Mouse (Mus musculus) left cerebral cortex, postnatal 4 days (tissue): ENCODE measurements around the gene Slc25a39. TPM values are rescaled to one million over a fixed set of nuclear protein-coding genes. Genes with fewer than 3 reads are reported as not detected.

Experiments
- DNase-seq: peaks from one replicate; pipeline ENCODE4 v3.0.0-alpha.2; 2022
- intact Hi-C: fragments of 180-260 bp; cut with DNase I; formaldehyde crosslinking; loops from one replicate; pipeline ENCODE4 v1.15.1; 2025
- total RNA-seq, 2 experiments: library from RNA; stranded (reverse); gene quantifications; 2 replicates each; pipeline ENCODE4 v1.2.3; 2021

Slc25a39 gene
- total RNA-seq, 2 experiments from 2014 or later = 57.2 to 58.8 TPM

GRCm38 (mm10) chr11:102437120-102438061, 29.6 kb upstream of the Slc25a39 start:
- peak; percentile 76 for DNase-seq
- intact Hi-C loops = no loop called here

- no peak for DNase-seq
These were observed 28.7 kb upstream of the Slc25a39 start for GRCm38 (mm10) chr11:102436471-102436790.

GRCm38 (mm10) chr11:102435754-102436470, 28.2 kb upstream of the Slc25a39 start:
- intact Hi-C loops = no loop called here
- no peak for DNase-seq

More at GRCm38 (mm10) chr11:102436471-102436790, 28.7 kb upstream of the Slc25a39 start:
- intact Hi-C loops = no loop called here

GRCm38 (mm10) chr11:102434816-102435705, 27.3 kb upstream of the Slc25a39 start:
- DNase-seq = no peak
- intact Hi-C loops = loop anchor here (5.0 kb wide), 1 partner anchor 138 kb away; the partner anchor contains the start of gene Atxn7l3

- intact Hi-C loops = loop anchor here (5.0 kb wide), 1 partner anchor 137 kb away; the partner anchor contains the start of gene Atxn7l3
- peak; percentile 90 for DNase-seq
These were observed 26.7 kb upstream of the Slc25a39 start for GRCm38 (mm10) chr11:102434406-102434805.

GRCm38 (mm10) chr11:102433866-102434265, 26.1 kb upstream of the Slc25a39 start:
- no peak for DNase-seq
- intact Hi-C loops = loop anchor here (5.0 kb wide), 1 partner anchor 137 kb away; the partner anchor contains the start of gene Atxn7l3

- DNase-seq = peak; percentile 77
- intact Hi-C loops = loop anchor here (5.0 kb wide), 1 partner anchor 136 kb away; the partner anchor contains the start of gene Atxn7l3
These were observed 25.1 kb upstream of the Slc25a39 start for GRCm38 (mm10) chr11:102432896-102433295.

- DNase-seq = no peak
- intact Hi-C loops = loop anchor here (5.0 kb wide), 1 partner anchor 135 kb away; the partner anchor contains the start of gene Atxn7l3
These were observed 24.5 kb upstream of the Slc25a39 start for GRCm38 (mm10) chr11:102432115-102432843.

GRCm38 (mm10) chr11:102431728-102432114, 24.0 kb upstream of the Slc25a39 start:
- no peak for DNase-seq
- intact Hi-C loops = loop anchor here (5.0 kb wide), 1 partner anchor 134 kb away; the partner anchor contains the start of gene Atxn7l3

- peak; percentile 81 for DNase-seq
- intact Hi-C loops = loop anchor here (5.0 kb wide), 1 partner anchor 134 kb away; the partner anchor contains the start of gene Atxn7l3
These were observed 23.4 kb upstream of the Slc25a39 start for GRCm38 (mm10) chr11:102431018-102431645.

GRCm38 (mm10) chr11:102430121-102431017, 22.6 kb upstream of the Slc25a39 start, which contains the start of gene Grn:
Gene Grn, plus strand, starts transcription at chr11:102430315.
- intact Hi-C loops = loop anchor here (5.0 kb wide), 1 partner anchor 133 kb away; the partner anchor contains the start of gene Atxn7l3
- DNase-seq = peak; percentile 87

GRCm38 (mm10) chr11:102429551-102429950, 21.8 kb upstream of the Slc25a39 start:
- intact Hi-C loops = no loop called here

GRCm38 (mm10) chr11:102428981-102429540, 21.3 kb upstream of the Slc25a39 start:
- no peak for DNase-seq
- intact Hi-C loops = no loop called here

More at GRCm38 (mm10) chr11:102429551-102429950, 21.8 kb upstream of the Slc25a39 start:
- DNase-seq = no peak

- intact Hi-C loops = no loop called here
- no peak for DNase-seq
These were observed 18.0 kb upstream of the Slc25a39 start for GRCm38 (mm10) chr11:102425555-102426316.

- intact Hi-C loops = no loop called here
- no peak for DNase-seq
These were observed 16.9 kb upstream of the Slc25a39 start for GRCm38 (mm10) chr11:102424666-102425065.

GRCm38 (mm10) chr11:102421559-102421958, 13.8 kb upstream of the Slc25a39 start:
- intact Hi-C loops = no loop called here
- no peak for DNase-seq

- DNase-seq = no peak
- intact Hi-C loops = no loop called here
These were observed 11.1 kb upstream of the Slc25a39 start for GRCm38 (mm10) chr11:102418887-102419286.
